Mouse (Mus musculus) limb, embryonic 11.5 days (tissue): Measurements from ENCODE around the gene Klhdc7a. TPM values are rescaled to one million over a fixed set of nuclear protein-coding genes. Genes with fewer than 3 reads are reported as not detected.

Experiments used
- ATAC-seq: fragments of 200-750 bp; cut with Nextera tagmentation; 2 replicates; pipeline ENCODE4 v1.8.0; 2017; ENCODE audit warnings: low read depth; ENCODE audit not compliant: insufficient number of reproducible peaks, low FRiP score, low TSS enrichment
- DNase-seq: peaks from one replicate; pipeline ENCODE4 v3.0.0-alpha.2; 2015; ENCODE audit warnings: low spot score
- H3K27ac ChIP-seq: fragments of 300-500 bp; sonication (generic); replicated peaks from 2 replicates; pipeline ENCODE4 v1.5.1; 2014; ENCODE audit warnings: low read depth, mild to moderate bottlenecking, low read length
- H3K27me3 ChIP-seq: fragments of 300-500 bp; sonication (generic); 2 replicates; pipeline ENCODE4 v1.6.1; 2014; ENCODE audit warnings: mild to moderate bottlenecking, low read length, mixed read lengths; ENCODE audit not compliant: control insufficient read depth, insufficient read depth
- H3K36me3 ChIP-seq: fragments of 300-500 bp; sonication (generic); 2 replicates; pipeline ENCODE4 v1.6.1; 2014; ENCODE audit warnings: mild to moderate bottlenecking, low read length, moderate library complexity, mixed read lengths; ENCODE audit not compliant: control insufficient read depth, insufficient read depth
- H3K4me1 ChIP-seq: fragments of 300-500 bp; sonication (generic); 2 replicates; pipeline ENCODE4 v1.6.1; 2014; ENCODE audit warnings: low read length, mixed read lengths; ENCODE audit not compliant: control insufficient read depth, insufficient read depth
- H3K4me2 ChIP-seq: fragments of 300-500 bp; sonication (generic); 2 replicates; pipeline ENCODE4 v1.6.1; 2014; ENCODE audit warnings: low read depth, mild to moderate bottlenecking, moderate library complexity; ENCODE audit not compliant: severe bottlenecking
- H3K4me3 ChIP-seq: fragments of 300-500 bp; sonication (generic); 2 replicates; pipeline ENCODE4 v1.5.1; 2014; ENCODE audit warnings: low read depth, low read length
- H3K9ac ChIP-seq: fragments of 300-500 bp; sonication (generic); 2 replicates; pipeline ENCODE4 v1.6.1; 2014; ENCODE audit warnings: mild to moderate bottlenecking, low read length
- H3K9me3 ChIP-seq: fragments of 300-500 bp; sonication (generic); 2 replicates; pipeline ENCODE4 v1.6.1; 2016; ENCODE audit warnings: low read length; ENCODE audit not compliant: control insufficient read depth
- whole genome bisulfite sequencing: fragments of 180-500 bp; shearing (Covaris S2); extraction: QIAGEN DNeasy Blood & Tissue Kit; methylation state at CpG from one replicate; pipeline ENCODE4 v1.1.7; 2014; 5-methylcytosine and 5-hydroxymethylcytosine counted together
- polyA plus RNA-seq: library from polyadenylated mRNA; unstranded; fragments of >200 nt; fragmentation: Nextera tagmentation; extraction: Ambion mirVana; gene quantifications from 2 replicates; pipeline ENCODE4 v1.2.1, GENCODE M21; 2014

Klhdc7a gene
- polyA plus RNA-seq, 1 experiment from 2014 or later = 0.04 TPM

GRCm38 (mm10) chr4:139959188-139959587 is 8.6 kb downstream of the Klhdc7a start:
- ATAC-seq (no peak), DNase-seq (no peak)
- no peak overlapping the region for H3K9ac ChIP-seq
- H3K36me3 ChIP-seq = no peaks in the 10 kb centered on the region
- H3K27me3 ChIP-seq = no peaks in the 10 kb centered on the region
- H3K4me2 ChIP-seq = no peak overlapping the region
- H3K4me1 ChIP-seq = no peaks in the 10 kb centered on the region
- H3K27ac ChIP-seq = no peak overlapping the region
- WGBS = 91% methylated on average over 3 of the region's 3 CpGs
- H3K9me3 ChIP-seq = no peaks in the 10 kb centered on the region
- H3K4me3 ChIP-seq = no peak overlapping the region

GRCm38 (mm10) chr4:139950876-139951485 is 16.8 kb downstream of the Klhdc7a start:
- no peaks in the 10 kb centered on the region for H3K9me3 ChIP-seq
- ATAC-seq (no peak), DNase-seq (no peak)
- no peaks in the 10 kb centered on the region for H3K36me3 ChIP-seq
- no peak overlapping the region for H3K9ac ChIP-seq
- H3K4me1 ChIP-seq = 0 out of 2 replicates have a peak, but pooled peaks cover 2% of the 10 kb centered on the region
- WGBS = 64% methylated on average over 6 of the region's 7 CpGs
- H3K27ac ChIP-seq = no peak overlapping the region
- no peaks in the 10 kb centered on the region for H3K27me3 ChIP-seq
- no peak overlapping the region for H3K4me2 ChIP-seq
- H3K4me3 ChIP-seq = no peak overlapping the region

GRCm38 (mm10) chr4:139950431-139950848 is 17.4 kb downstream of the Klhdc7a start:
- Histone ChIP-seq H3K9me3 (no peaks in the 10 kb centered on the region), H3K36me3 (no peaks in the 10 kb centered on the region), H3K27ac (no peak overlapping the region), H3K4me1 (0 out of 2 replicates have a peak, but pooled peaks cover 2% of the 10 kb centered on the region), H3K27me3 (no peaks in the 10 kb centered on the region), H3K4me3 (peak overlapping the region; percentile 5; the same call in 1 of the 2 replicates), H3K4me2 (peak overlapping the region; percentile 44), H3K9ac (no peak overlapping the region)
- DNase-seq (peak; percentile 57), ATAC-seq (no peak)
- WGBS = under 1% methylated on average over 20 of the region's 20 CpGs

- no peak overlapping the region for H3K4me2 ChIP-seq
- no peaks in the 10 kb centered on the region for H3K27me3 ChIP-seq
- 34% methylated on average over 7 of the region's 7 CpGs for WGBS
- H3K9me3 ChIP-seq = no peaks in the 10 kb centered on the region
- 0 out of 2 replicates have a peak, but pooled peaks cover 2% of the 10 kb centered on the region for H3K4me1 ChIP-seq
- H3K4me3 ChIP-seq = no peak overlapping the region
- no peak overlapping the region for H3K27ac ChIP-seq
- H3K36me3 ChIP-seq = no peaks in the 10 kb centered on the region
- H3K9ac ChIP-seq = no peak overlapping the region
- no peak for DNase-seq
- ATAC-seq = no peak
These were observed 19.2 kb downstream of the Klhdc7a start for GRCm38 (mm10) chr4:139948591-139948990.

- Histone ChIP-seq H3K4me3 (no peak overlapping the region), H3K9ac (no peak overlapping the region), H3K4me2 (no peak overlapping the region), H3K27ac (no peak overlapping the region), H3K27me3 (no peaks in the 10 kb centered on the region), H3K9me3 (no peaks in the 10 kb centered on the region), H3K36me3 (no peaks in the 10 kb centered on the region), H3K4me1 (0 out of 2 replicates have a peak, but pooled peaks cover 2% of the 10 kb centered on the region)
- 94% methylated on average over 2 of the region's 2 CpGs for WGBS
- ATAC-seq = no peak
- peak; percentile 33 for DNase-seq
These were observed 20.5 kb downstream of the Klhdc7a start for GRCm38 (mm10) chr4:139947341-139947740.

GRCm38 (mm10) chr4:139941831-139942230 is 26.0 kb downstream of the Klhdc7a start:
- no peak overlapping the region for H3K4me3 ChIP-seq
- WGBS = 83% methylated on average over 2 of the region's 2 CpGs
- no peak for DNase-seq
- no peak for ATAC-seq
- H3K4me2 ChIP-seq = no peak overlapping the region
- H3K27me3 ChIP-seq = no peaks in the 10 kb centered on the region
- H3K36me3 ChIP-seq = no peaks in the 10 kb centered on the region
- no peak overlapping the region for H3K9ac ChIP-seq
- no peak overlapping the region for H3K27ac ChIP-seq
- no peaks in the 10 kb centered on the region for H3K4me1 ChIP-seq
- no peaks in the 10 kb centered on the region for H3K9me3 ChIP-seq

- DNase-seq = no peak
These were observed 32.3 kb downstream of the Klhdc7a start for GRCm38 (mm10) chr4:139935557-139935956.

GRCm38 (mm10) chr4:139932970-139933801 is 34.6 kb downstream of the Klhdc7a start:
- Histone ChIP-seq H3K27ac (no peak overlapping the region), H3K9me3 (no peaks in the 10 kb centered on the region), H3K36me3 (no peaks in the 10 kb centered on the region), H3K4me1 (no peaks in the 10 kb centered on the region), H3K9ac (no peak overlapping the region), H3K4me2 (no peak overlapping the region), H3K4me3 (no peak overlapping the region), H3K27me3 (0 out of 2 replicates have a peak, but pooled peaks cover 4% of the 10 kb centered on the region)
- WGBS = 83% methylated on average over 18 of the region's 18 CpGs
- DNase-seq (no peak), ATAC-seq (no peak)

More at GRCm38 (mm10) chr4:139935557-139935956, 32.3 kb downstream of the Klhdc7a start:
- Histone ChIP-seq H3K27ac (no peak overlapping the region), H3K9me3 (no peaks in the 10 kb centered on the region), H3K9ac (no peak overlapping the region), H3K4me1 (no peaks in the 10 kb centered on the region), H3K27me3 (0 out of 2 replicates have a peak, but pooled peaks cover 4% of the 10 kb centered on the region), H3K4me2 (no peak overlapping the region), H3K4me3 (no peak overlapping the region), H3K36me3 (no peaks in the 10 kb centered on the region)
- ATAC-seq = no peak
- 77% methylated on average over 3 of the region's 3 CpGs for WGBS
